Mouse (Mus musculus) right cerebral cortex, postnatal 36 days (tissue): ENCODE measurements around the gene Ankrd28.

Experiments
- DNase-seq, 2 experiments: peaks; one replicate each; pipeline ENCODE4 v3.0.0; 2022; ENCODE audit warnings: low spot score in 2 of 2, mixed read lengths in 1 of 2

Ankrd28 gene

GRCm38 (mm10) chr14:31715669-31716068 lies 114.8 kb downstream of the Ankrd28 start:
- DNase-seq = no peak

GRCm38 (mm10) chr14:31709343-31709742 lies 121.1 kb downstream of the Ankrd28 start:
- no peak for DNase-seq

- DNase-seq = no peak
These were observed 130.1 kb downstream of the Ankrd28 start for GRCm38 (mm10) chr14:31700376-31700775.

- DNase-seq = no peak
These were observed 132.7 kb downstream of the Ankrd28 start for GRCm38 (mm10) chr14:31697755-31698154.

- DNase-seq = no peak
These were observed 133.1 kb downstream of the Ankrd28 start for GRCm38 (mm10) chr14:31697346-31697745.

- DNase-seq = no peak
These were observed 133.5 kb downstream of the Ankrd28 start for GRCm38 (mm10) chr14:31696985-31697303.

- DNase-seq = no peak
These were observed 134.1 kb downstream of the Ankrd28 start for GRCm38 (mm10) chr14:31696206-31696984.

- DNase-seq = no peak
These were observed 137.9 kb downstream of the Ankrd28 start for GRCm38 (mm10) chr14:31692536-31692935.

- DNase-seq = no peak
These were observed 144.2 kb downstream of the Ankrd28 start for GRCm38 (mm10) chr14:31686231-31686630.

- no peak for DNase-seq
These were observed 144.8 kb downstream of the Ankrd28 start for GRCm38 (mm10) chr14:31685680-31686079.

GRCm38 (mm10) chr14:31684343-31685040 lies 146.0 kb downstream of the Ankrd28 start:
- DNase-seq = no peak

GRCm38 (mm10) chr14:31683610-31684009 lies 146.8 kb downstream of the Ankrd28 start:
- no peak for DNase-seq

- DNase-seq = no peak
These were observed 148.4 kb downstream of the Ankrd28 start for GRCm38 (mm10) chr14:31681931-31682555.

GRCm38 (mm10) chr14:31681291-31681690 lies 149.2 kb downstream of the Ankrd28 start:
- DNase-seq = no peak

- no peak for DNase-seq
These were observed 149.8 kb downstream of the Ankrd28 start for GRCm38 (mm10) chr14:31680656-31681055.

- DNase-seq = no peak
These were observed 158.7 kb downstream of the Ankrd28 start for GRCm38 (mm10) chr14:31671635-31672320.

- no peak for DNase-seq
These were observed 160.6 kb downstream of the Ankrd28 start for GRCm38 (mm10) chr14:31669642-31670490.

- DNase-seq = peak; percentile 61 to 67
These were observed 161.3 kb downstream of the Ankrd28 start for GRCm38 (mm10) chr14:31669161-31669611.

GRCm38 (mm10) chr14:31668326-31668725 lies 162.1 kb downstream of the Ankrd28 start:
- peak in 1 of 2 experiments; percentile 60 for DNase-seq

GRCm38 (mm10) chr14:31667741-31668140 lies 162.7 kb downstream of the Ankrd28 start:
- no peak for DNase-seq
